Mouse (Mus musculus) spleen, postnatal 14 days (tissue): ENCODE measurements around the gene Ifnb1.
"Not testable (repeated sequence)": the region's sequence is repeated elsewhere in the genome, so short reads cannot be mapped to it uniquely, and the experiment has no call there.

Experiments used
- DNase-seq, 2 experiments: peaks; one replicate each; pipeline ENCODE4 v3.0.0; 2021 to 2022; ENCODE audit warnings: low spot score in 2 of 2

Ifnb1 gene

DNA sequence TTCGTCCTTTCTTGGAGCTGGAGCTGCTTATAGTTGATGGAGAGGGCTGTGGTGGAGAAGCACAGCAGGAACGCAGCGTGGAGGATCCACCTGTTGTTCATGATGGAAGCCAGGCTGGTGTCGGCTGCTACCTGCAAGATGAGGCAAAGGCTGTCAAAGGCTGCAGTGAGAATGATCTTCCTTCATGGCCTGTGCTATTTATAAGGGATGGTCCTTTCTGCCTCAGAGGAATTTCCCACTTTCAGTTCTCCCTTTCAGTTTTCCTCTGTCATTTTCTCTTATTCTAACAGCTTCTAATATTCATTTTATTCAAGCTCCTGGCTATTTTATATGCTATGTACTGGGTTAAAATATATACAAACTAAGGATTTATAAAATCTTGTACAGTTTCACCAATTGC lies at the start of gene Ifnb1:
TSS of gene Ifnb1 (minus strand) at position 101 of the 400 bp plus-strand sequence.
- no peak for DNase-seq

DNA sequence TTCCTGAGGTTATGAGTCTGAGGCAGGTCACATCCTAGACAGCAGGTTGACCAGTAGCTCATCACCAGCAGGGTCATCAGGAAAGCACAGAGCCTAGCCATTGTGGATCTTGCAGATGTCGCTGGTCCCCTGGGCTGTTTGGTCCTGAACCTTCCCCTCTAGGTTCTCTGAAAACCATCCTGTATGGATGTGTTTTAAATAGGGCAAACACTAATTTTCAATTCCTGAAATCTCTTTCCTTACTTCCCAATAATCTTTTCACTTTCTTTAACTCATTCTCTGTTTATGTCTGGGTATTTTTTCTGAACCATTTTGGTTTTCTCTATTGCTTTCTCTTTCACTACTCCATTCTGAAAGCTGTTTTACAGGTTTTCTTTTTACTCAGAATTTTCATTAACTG lies 49.1 kb upstream of the Ifnb1 start, which contains the start of gene Ifna14:
TSS of gene Ifna14 (minus strand) at position 101 of the 400 bp plus-strand sequence.
- no peak for DNase-seq

DNA sequence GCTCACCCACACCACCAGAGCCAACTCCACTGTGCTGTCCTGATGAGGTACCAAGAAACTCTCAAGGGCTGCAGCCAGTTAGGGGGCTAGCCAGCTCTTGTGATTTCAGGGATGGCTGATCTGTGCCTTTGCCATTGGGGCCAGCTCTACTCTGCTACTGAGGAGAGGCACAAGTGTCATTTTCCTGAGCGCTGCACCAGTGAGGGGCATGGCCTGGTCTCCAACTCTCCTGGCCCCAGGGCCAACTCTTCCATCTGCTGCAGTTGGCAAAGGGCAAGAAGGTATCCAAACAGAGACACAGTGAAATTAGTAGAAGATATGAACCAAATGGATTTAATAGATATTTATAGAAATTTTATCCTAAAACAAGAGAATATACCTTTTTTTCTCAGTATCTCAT lies 39.2 kb upstream of the Ifnb1 start:
- DNase-seq: no peak

DNA sequence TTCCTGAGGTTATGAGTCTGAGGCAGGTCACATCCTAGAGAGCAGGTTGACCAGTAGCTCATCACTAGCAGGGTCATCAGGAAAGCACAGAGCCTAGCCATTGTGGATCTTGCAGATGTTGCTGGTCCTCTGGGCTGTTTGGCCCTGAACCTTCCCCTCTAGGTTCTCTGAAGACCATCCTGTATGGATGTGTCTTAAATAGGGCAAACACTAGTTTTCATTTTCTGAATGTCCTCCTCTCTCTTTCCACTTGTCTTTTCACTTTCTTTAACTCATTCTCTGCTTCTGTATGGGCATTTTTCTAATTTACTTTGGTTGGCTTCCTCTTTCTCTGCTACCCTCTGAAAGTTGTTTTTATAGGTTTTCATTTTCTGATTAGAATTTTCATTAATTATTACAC lies 35.6 kb upstream of the Ifnb1 start, which contains the start of gene Ifna15:
TSS of gene Ifna15 (minus strand) at position 101 of the 400 bp plus-strand sequence.
- not testable (repeated sequence) for DNase-seq

DNA sequence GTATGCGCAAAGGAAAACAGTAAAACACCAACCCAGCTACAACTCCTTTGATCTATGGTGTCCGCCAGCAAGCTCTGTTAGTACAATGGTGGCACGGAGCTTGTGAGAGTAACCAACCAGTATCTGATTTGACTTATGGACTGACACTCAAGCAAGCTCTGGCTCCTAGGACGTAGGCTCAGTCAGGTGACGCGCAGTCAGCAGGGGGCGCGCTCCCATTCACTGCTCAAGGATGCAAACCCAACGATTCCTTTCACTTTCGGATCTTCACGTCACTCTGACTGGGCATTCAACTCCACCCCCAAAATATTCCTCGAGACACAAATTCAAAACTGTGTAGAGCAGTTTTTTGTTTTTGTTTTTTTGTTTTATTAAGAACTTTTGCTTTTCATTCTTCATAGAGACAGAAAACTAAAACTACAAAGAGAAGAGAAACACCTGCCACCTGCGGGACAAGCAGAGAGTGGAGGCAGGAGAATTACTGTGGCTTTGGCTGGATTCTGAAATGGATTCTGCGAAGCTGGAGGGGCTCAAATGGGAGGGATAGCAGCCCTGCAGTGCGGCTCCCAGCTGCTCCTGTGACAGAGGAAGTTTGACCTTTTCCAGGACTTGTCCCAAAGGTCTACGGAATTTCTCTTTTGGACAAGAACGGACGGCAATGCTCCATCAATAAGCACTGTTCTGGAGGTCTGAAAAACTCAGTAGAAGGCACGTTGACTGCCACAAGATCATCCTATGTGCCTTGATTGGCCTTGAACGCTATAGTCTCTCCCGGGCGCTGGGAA lies 27.8 kb upstream of the Ifnb1 start:
- peak; percentile 59 to 66 for DNase-seq

DNA sequence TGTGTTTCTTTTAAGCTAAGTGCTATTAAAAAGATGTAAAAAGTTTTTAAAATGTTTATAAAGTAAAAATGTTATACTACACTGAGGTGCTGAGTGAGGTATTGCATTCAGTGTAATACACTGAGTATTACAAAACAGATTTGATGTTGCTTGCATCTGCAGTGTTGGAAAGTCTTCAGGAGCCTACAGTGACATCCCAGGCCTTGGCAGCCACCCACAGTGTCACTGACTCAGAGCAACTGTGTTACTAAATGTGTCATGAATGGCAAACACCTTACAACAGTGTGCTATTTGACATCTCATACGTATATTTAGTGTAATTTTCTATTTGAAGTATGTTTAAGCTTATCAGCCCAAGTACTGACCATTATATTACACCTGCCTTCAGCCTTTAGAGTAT lies 25.4 kb upstream of the Ifnb1 start:
- no peak for DNase-seq

DNA sequence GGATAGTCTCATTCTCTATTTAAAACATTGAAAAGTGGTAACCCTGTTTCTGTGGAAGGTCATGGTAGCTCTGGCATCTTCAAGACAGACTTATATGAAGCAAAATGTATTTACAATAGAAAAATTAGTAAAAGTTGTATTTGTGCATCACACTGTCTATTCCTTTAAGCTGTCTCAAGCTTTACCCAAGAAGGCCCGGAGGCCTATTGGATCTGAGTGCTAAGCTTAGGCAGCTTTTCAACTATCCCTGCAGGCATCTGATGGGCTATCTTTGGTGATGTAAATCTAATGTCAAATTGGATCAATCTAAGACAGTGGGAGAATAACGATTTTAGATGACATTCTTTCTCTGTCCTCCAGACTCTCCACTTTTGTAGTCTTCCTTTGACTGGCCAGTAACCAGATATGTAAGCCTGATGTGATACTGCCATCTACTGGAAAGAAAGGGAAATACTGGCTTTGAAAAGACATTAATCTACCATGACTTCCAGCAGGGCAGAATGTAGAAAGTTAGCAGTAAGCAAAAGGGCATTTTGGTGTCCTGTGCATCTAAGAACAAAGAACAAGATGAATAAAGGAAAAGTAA lies 21.2 kb upstream of the Ifnb1 start:
- DNase-seq: no peak

DNA sequence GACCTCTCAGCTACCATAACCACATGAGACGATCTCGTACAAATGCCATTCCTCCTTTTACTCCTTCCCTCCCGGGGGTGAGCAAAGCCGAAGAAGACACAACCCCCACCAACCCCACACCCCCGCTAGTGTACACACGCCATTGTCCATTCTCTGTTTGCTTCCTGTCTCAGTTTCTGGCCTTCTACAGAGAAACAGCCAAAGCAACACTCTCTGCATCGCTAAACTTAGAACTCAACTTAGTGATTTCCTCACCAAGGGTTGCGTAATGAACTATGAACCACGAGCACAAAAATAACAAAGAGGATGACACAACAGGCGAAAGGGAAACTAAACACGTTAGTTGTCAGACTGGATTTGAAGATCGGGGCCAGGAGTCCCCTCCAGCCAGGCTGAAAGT lies 14.8 kb upstream of the Ifnb1 start:
- no peak for DNase-seq

DNA sequence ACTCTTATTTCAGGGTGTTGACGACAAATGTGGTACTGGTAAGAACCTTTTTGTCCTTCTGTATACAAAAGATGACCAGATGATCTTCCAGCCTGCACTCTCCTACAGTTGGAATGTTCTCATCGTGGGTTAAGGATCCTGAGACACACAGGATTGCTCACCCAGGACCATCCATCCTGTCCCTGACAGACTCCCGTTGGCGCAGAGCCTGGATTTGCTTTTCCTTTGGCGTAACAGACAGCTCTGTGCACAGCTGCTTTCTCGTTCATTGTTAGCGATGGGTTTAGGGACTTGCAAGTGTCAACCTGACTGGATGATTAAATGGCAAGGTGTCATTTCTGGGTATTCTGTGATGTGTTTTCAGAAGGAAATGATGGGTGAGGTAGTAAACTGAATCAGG lies 14.1 kb upstream of the Ifnb1 start:
- no peak for DNase-seq

DNA sequence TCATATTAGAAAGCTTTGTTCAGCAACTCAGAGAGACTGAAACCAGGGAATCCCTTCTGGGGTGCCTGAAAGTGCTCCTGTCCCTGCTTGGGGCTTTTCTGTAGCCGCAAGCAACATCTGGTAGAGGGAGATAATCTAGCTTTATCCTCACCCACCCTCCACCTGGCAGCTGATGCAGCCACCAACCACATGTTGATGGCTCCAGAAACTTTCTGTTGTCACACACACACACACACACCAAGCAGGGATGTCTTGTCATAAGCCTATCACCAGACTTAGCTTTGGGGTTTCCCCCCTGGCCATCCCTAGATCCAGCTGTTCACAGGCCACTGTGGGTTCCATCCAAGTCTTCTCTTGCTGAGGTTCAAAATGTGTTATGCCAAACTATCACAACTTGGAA lies 13.2 kb upstream of the Ifnb1 start:
- DNase-seq: no peak

DNA sequence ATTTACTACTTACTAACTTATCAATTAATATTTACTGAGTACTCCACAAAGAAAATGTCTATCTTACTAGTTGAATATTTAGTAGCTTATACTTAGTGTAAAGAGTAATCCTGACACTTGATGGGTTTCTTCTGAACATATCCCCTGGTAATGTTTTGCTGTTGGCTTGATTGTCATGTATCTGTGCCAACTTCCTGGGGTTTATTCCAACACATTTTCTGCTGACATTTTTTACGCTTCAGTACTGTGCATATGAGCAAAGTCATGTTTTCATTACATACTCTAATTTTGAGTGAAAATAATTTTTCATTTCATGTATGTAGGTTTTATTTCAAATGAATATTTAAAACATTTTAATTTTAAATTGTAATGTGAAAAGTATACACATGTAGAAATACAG lies 12.3 kb upstream of the Ifnb1 start:
- no peak for DNase-seq

DNA sequence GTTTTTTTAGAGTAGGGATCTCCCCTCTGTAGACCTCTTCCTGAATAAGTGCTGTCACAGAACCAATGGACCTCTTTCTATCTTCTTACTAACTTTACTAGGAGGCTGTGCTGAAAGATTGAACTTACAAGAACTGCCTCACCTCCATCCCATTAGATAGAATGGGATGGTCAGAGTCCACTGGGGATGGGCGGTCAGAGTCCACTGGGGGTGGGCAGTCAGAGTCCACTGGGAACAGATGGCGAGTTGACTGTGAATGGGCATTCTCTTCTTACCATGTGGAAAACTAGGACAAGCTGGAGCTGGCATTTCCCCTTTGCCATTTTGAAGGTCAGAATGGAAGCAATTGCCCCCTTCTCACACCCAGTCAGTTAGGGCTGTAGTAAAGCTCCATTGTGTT lies 10.9 kb upstream of the Ifnb1 start:
- DNase-seq: no peak

DNA sequence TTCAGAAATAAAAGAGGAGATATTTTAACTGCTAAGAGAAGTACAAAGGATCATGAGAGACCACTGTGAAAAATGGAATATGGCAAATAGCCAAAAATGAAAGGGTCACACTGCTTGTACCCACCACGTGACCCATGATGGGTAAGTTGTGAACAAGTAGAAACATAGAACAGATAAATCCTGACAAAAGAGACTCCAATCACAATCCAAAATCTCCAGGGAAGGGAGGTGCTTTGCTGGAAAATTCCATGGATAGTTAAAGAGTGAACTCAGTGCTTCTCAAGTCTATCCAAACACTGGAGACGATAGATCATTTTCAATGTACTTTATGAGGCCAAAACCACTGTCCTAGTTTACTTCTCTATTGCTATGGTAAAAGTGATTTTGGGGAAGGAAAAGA lies 8.3 kb upstream of the Ifnb1 start:
- no peak for DNase-seq

DNA sequence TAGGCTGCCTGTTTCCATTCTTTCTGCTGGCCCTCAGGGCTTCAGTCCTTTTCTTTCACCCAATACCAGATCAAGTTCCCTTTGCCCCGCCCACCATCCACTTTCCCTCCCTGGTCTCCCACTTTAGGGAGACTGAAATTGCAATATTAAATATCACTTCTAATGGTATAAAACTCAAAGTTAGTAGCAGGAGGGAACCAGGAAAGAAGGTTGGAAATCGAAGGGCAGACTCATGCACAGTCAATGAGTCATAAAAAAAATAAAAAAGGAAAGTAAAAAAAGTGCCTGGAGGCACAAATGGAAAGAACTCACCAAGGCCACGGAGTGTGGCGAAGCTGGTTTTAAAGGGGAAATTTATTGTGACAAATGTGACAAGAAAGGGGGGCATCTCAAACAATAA lies 7.7 kb upstream of the Ifnb1 start:
- no peak for DNase-seq

DNA sequence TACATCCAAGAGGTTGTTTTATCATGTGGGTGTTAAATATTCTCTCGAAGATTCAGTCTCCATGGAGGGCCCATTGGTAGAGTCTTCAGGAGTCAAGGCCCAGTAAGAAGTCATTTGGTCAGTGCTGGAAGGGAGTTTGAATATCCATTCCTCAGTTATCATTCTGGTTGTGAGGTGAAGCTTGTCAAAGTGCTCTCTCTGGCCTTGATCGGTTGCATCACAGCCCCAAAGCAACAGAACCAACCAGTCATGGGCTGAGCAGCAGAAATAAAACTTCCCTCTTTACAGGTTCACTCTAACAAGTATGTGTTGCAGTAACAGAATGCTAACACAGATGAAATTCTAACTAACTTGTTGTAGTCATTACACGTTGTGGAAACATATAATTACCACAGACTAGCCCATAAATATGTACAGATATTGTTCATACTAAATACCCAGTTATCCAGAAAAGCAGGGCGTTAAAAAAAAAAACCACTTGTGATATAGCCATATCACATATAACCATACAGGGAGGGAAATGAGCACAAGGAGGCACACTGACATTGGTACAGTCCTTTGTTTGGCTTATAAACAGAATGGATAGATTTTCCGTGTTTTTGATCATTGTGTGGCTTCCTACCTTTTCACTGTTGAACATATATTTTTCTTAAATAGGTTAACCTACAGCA lies 3.9 kb upstream of the Ifnb1 start:
- DNase-seq: no peak

DNA sequence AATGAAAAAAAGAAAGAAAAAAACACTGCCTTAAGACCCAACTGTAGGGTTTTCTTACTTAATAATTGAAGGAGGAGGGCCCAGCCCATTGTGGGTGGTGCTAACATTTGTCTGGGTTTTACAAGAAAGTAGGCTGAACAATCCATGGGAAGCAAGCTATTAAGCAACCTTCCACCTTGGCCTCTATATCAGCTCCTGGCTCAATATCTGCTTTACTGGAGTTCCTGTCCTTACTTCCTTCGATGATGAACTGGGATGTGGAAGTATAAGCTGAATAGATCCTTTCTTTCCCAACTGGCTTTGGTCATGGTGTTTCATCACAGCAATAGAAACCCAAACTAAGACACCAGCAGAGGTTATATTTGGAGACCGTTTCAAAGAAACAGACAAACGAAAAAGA lies 2.8 kb upstream of the Ifnb1 start:
- no peak for DNase-seq

DNA sequence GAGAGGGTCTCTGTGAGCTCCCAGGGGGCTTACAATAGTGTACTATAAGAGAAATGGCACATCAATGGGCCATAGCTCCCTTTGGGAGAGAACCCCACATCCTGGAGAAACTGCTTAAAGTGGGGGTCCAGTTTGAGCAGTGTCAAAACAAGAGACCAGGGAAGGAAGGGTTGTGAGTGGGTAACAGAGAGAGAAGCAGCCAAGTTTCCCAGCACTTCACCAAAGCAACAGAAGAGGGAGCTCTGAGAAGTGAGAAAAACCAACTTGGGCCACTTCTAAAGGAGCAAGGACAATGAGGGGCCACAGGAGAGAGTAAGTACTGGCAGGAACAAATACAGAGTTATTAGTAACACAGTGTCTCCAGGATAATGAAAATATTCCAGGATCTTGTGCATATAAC lies 667 bp upstream of the Ifnb1 start:
- no peak for DNase-seq

DNA sequence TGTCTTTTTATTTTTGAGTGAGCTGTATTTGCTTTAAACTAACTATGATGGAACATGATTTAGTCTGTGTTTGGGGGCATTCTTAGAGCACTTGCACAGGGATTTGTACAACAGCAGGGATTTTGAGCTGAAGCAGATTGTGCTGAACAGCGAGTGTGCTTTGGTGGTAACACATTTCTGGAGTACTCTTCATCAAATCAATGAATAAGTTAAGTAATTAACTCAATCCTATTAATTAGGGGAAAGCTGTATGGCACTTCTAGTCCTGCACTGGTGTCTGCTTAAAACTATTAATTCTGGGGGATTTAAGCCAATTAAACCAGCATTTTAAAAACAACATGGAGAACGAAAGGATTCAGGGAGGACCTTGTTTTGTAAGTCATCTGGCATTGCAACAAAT lies 4.6 kb downstream of the Ifnb1 start:
- no peak for DNase-seq

DNA sequence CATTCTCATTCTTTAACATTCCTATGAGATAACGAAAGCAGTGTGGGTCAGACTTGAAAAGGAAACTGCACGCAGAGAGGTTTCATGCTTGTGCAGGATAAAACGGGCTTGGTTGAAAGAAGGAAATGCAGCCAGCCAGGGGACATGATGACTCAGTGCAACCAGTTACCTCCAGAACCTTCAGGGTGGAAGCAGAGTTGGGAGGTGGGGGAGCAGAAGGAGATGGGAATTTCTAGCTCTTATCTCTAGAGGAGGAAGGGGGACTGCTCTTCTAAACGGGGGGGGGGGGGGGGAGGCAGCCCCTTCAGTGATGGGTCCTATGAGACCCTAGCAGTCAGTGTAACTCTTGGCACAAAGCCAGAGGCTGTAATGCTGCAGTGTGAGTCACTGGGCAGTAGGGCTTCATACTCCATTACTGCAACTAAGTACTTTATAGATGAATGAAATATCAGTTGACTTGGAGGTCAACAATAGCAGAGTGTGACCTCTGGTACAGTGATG lies 6.8 kb downstream of the Ifnb1 start:
- DNase-seq: no peak

DNA sequence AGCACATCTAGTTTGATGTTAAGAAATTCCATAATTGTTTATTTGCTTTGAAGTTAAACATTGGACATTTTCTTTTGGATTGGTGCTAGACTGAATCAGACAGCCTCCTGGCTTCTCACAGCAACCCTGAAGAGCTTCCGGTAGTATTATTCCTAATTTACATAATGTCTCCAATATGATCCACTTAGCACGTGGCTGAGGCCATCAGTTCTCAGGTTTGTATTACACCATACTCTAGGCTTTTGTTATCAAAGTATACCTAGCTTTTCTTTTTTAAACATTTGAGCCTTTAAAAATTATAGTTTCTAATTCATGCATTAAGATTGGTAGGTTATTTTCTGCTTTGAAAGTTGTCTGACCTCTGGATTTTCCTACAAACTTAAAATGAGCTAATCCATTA lies 7.3 kb downstream of the Ifnb1 start:
- DNase-seq: no peak

DNA sequence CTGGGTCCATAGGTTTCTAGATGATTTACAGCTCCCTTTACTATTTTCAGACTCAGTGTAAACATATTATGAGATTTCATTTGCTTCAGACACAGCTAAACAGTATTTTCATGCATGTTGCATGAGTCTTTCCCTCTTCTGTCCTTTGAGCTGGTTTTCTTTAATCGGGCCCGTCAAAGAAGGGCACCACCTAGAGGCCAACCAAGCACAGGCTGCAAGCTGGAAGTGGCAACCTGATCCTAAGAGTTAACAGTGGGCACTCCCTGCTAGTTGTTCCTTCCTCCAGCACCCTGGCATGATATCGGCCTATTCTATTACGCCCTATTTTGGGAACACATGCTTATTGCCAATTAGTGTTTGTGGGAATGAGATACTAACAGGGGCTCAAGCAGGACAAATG lies 8.2 kb downstream of the Ifnb1 start:
- peak in 1 of 2 experiments; percentile 23 for DNase-seq

DNA sequence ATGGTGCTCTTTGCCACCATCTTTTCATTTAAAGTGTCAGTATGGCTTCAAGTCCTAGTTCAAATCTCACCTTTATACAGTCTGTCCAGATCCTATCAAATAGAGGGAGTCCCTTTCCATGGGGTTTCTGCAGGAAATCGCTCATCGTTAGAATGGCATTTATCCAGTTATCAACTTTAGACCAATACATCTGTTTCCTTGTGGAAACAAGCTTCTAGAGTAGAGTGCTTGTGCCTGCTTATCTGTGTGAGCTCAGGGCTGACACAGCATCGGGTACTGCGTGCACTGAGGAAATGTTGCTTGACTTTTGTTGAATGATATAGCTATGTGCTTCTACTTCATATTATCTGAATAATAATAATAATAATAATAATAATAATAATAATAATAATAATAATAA lies 8.8 kb downstream of the Ifnb1 start:
- no peak for DNase-seq

DNA sequence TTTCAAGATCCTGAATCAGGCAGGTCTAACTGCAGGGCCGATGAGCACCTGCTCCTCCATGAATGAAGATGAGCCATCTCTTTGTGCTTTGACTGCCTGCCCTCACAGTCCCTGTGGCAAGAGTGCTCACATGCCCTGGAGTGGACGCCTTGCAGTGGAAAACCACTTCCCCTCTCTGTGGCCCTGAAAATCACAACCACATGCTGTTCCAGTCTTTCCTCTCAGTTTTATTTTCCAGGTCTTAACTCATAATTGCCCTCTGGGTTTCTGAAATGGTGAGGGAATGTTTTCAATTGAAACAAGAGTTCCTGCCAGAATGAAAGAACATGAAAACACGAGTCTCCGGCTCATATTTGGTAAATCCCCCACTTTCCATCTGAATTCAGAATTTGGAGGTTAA lies 18.8 kb downstream of the Ifnb1 start:
- DNase-seq: no peak
